Mouse (Mus musculus): ENCODE measurements around the gene Postn. TPM values are rescaled to one million over a fixed set of nuclear protein-coding genes. Genes with fewer than 3 reads are reported as not detected.

Gene Postn
- total and polyA plus RNA-seq, 2 experiments: 2.4 to 15.8 TPM

GRCm38 (mm10) chr3:54406567-54406966 lies 45.7 kb downstream of the Postn start:
- Histone ChIP-seq H3K4me3 (ENCODE audit: insufficient read depth, low read depth, low read length) (no peak overlapping the region), H3K9ac (ENCODE audit: low read depth, low read length) (no peak overlapping the region), H3K79me2 (ENCODE audit: control insufficient read depth, insufficient read depth, low read length) (no peaks in the 10 kb centered on the region), H3K4me1 (ENCODE audit: control insufficient read depth, insufficient read depth, low read length) (no peaks in the 10 kb centered on the region), H3K36me3 (ENCODE audit: control insufficient read depth, insufficient read depth, low read length) (no peaks in the 10 kb centered on the region), H3K27me3 (ENCODE audit: control insufficient read depth, insufficient read depth, low read length) (no peaks in the 10 kb centered on the region), H3K27ac (replicated peaks; ENCODE audit: insufficient read depth, low read depth, low read length) (no peak overlapping the region)
- DNase-seq (ENCODE audit: extremely low read depth, low read depth, low spot score): no peak
- WGBS: 48% methylated on average over 2 of the region's 2 CpGs
- TF ChIP-seq CTCF (IDR thresholded peaks at IDR 0.05; ENCODE audit: low read depth, low read length) (no peak), POLR2A (IDR thresholded peaks at IDR 0.05; ENCODE audit: extremely low read depth, insufficient read depth, low read length) (no peak)

DNA sequence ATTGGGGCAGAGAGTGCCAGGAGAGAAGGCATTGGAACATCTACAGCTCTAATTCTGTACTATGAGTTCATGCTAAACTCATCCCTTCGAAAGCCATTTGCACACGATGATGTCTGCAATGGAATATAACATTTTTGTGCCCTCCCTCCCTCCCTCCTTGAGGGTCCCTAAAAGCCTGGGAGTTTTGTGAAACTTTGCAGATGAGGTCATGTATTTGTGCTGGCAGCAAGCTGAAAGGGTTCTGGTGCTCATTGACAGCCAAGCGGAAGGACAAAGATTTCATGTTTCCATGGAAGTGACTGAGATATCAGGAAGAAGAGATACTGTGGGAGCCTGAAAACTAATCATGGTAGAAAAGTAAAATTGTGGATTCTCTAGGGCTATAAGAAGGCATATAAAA lies 50.1 kb downstream of the Postn start:
- no peak overlapping the region for H3K9ac ChIP-seq (ENCODE audit: low read depth, low read length)
- 81% methylated on average over 3 of the region's 3 CpGs for WGBS

GRCm38 (mm10) chr3:54412885-54413583 lies 52.1 kb downstream of the Postn start:
- 90% methylated on average over 7 of the region's 7 CpGs for WGBS
- no peaks in the 10 kb centered on the region for H3K27me3 ChIP-seq (ENCODE audit: control insufficient read depth, insufficient read depth, low read length)
- H3K27ac ChIP-seq (replicated peaks; ENCODE audit: insufficient read depth, low read depth, low read length): no peak overlapping the region
- DNase-seq (ENCODE audit: extremely low read depth, low read depth, low spot score): no peak
- H3K79me2 ChIP-seq (ENCODE audit: control insufficient read depth, insufficient read depth, low read length): no peaks in the 10 kb centered on the region
- no peak overlapping the region for H3K4me3 ChIP-seq (ENCODE audit: insufficient read depth, low read depth, low read length)
- H3K36me3 ChIP-seq (ENCODE audit: control insufficient read depth, insufficient read depth, low read length): no peaks in the 10 kb centered on the region
- no peak overlapping the region for H3K9ac ChIP-seq (ENCODE audit: low read depth, low read length)
- no peaks in the 10 kb centered on the region for H3K4me1 ChIP-seq (ENCODE audit: control insufficient read depth, insufficient read depth, low read length)
- TF ChIP-seq POLR2A (IDR thresholded peaks at IDR 0.05; ENCODE audit: extremely low read depth, insufficient read depth, low read length) (no peak), CTCF (IDR thresholded peaks at IDR 0.05; ENCODE audit: low read depth, low read length) (no peak)

More for the DNA sequence above, 50.1 kb downstream of the Postn start:
- Histone ChIP-seq H3K4me3 (ENCODE audit: insufficient read depth, low read depth, low read length) (no peak overlapping the region), H3K27me3 (ENCODE audit: control insufficient read depth, insufficient read depth, low read length) (no peaks in the 10 kb centered on the region), H3K4me1 (ENCODE audit: control insufficient read depth, insufficient read depth, low read length) (no peaks in the 10 kb centered on the region), H3K27ac (replicated peaks; ENCODE audit: insufficient read depth, low read depth, low read length) (no peak overlapping the region), H3K36me3 (ENCODE audit: control insufficient read depth, insufficient read depth, low read length) (no peaks in the 10 kb centered on the region), H3K79me2 (ENCODE audit: control insufficient read depth, insufficient read depth, low read length) (no peaks in the 10 kb centered on the region)
- peak; percentile 13 for DNase-seq (ENCODE audit: extremely low read depth, low read depth, low spot score)
- TF ChIP-seq POLR2A (IDR thresholded peaks at IDR 0.05; ENCODE audit: extremely low read depth, insufficient read depth, low read length) (no peak), CTCF (IDR thresholded peaks at IDR 0.05; ENCODE audit: low read depth, low read length) (no peak)

GRCm38 (mm10) chr3:54413584-54413897 lies 52.6 kb downstream of the Postn start:
- Histone ChIP-seq H3K36me3 (ENCODE audit: control insufficient read depth, insufficient read depth, low read length) (no peaks in the 10 kb centered on the region), H3K27ac (replicated peaks; ENCODE audit: insufficient read depth, low read depth, low read length) (no peak overlapping the region), H3K4me1 (ENCODE audit: control insufficient read depth, insufficient read depth, low read length) (no peaks in the 10 kb centered on the region), H3K79me2 (ENCODE audit: control insufficient read depth, insufficient read depth, low read length) (no peaks in the 10 kb centered on the region), H3K9ac (ENCODE audit: low read depth, low read length) (no peak overlapping the region), H3K4me3 (ENCODE audit: insufficient read depth, low read depth, low read length) (no peak overlapping the region), H3K27me3 (ENCODE audit: control insufficient read depth, insufficient read depth, low read length) (no peaks in the 10 kb centered on the region)
- whole genome bisulfite sequencing: 88% methylated on average over 1 of the region's 1 CpGs
- TF ChIP-seq POLR2A (IDR thresholded peaks at IDR 0.05; ENCODE audit: extremely low read depth, insufficient read depth, low read length) (no peak), CTCF (IDR thresholded peaks at IDR 0.05; ENCODE audit: low read depth, low read length) (no peak)
- DNase-seq (ENCODE audit: extremely low read depth, low read depth, low spot score): no peak

DNA sequence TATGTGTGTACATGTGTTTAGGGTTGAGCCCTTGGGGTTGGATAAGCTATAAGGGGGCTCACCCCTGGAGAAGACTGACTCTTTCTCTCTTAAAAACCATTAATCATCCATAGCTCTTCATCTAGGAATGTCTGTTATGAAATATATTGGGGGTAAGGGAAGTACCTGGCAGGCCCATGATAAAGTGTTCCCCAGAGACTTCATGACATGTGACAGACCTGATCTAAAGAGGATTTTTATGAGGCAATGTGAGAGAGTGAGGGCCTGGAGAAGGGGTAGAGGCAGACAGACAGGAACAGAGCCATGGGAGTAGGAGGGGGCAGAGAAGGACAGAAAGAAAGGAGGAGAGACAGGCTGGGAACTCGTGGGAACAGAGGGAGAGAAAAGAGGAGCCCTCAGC lies 53.5 kb downstream of the Postn start:
- TF ChIP-seq CTCF (IDR thresholded peaks at IDR 0.05; ENCODE audit: low read depth, low read length) (no peak), POLR2A (IDR thresholded peaks at IDR 0.05; ENCODE audit: extremely low read depth, insufficient read depth, low read length) (no peak)
- 70% methylated on average over 1 of the region's 1 CpGs for WGBS
- no peak for DNase-seq (ENCODE audit: extremely low read depth, low read depth, low spot score)
- no peak overlapping the region for H3K9ac ChIP-seq (ENCODE audit: low read depth, low read length)
- H3K4me3 ChIP-seq (ENCODE audit: insufficient read depth, low read depth, low read length): no peak overlapping the region
- H3K27ac ChIP-seq (replicated peaks; ENCODE audit: insufficient read depth, low read depth, low read length): no peak overlapping the region
- H3K27me3 ChIP-seq (ENCODE audit: control insufficient read depth, insufficient read depth, low read length): no peaks in the 10 kb centered on the region
- H3K4me1 ChIP-seq (ENCODE audit: control insufficient read depth, insufficient read depth, low read length): no peaks in the 10 kb centered on the region
- no peaks in the 10 kb centered on the region for H3K36me3 ChIP-seq (ENCODE audit: control insufficient read depth, insufficient read depth, low read length)
- H3K79me2 ChIP-seq (ENCODE audit: control insufficient read depth, insufficient read depth, low read length): no peaks in the 10 kb centered on the region

GRCm38 (mm10) chr3:54417833-54418386 lies 57.0 kb downstream of the Postn start:
- 65% methylated on average over 6 of the region's 6 CpGs for WGBS
- TF ChIP-seq CTCF (IDR thresholded peaks at IDR 0.05; ENCODE audit: low read depth, low read length) (no peak), POLR2A (IDR thresholded peaks at IDR 0.05; ENCODE audit: extremely low read depth, insufficient read depth, low read length) (no peak)
- Histone ChIP-seq H3K27me3 (ENCODE audit: control insufficient read depth, insufficient read depth, low read length) (no peaks in the 10 kb centered on the region), H3K27ac (replicated peaks; ENCODE audit: insufficient read depth, low read depth, low read length) (no peak overlapping the region), H3K4me3 (ENCODE audit: insufficient read depth, low read depth, low read length) (no peak overlapping the region), H3K36me3 (ENCODE audit: control insufficient read depth, insufficient read depth, low read length) (no peaks in the 10 kb centered on the region), H3K79me2 (ENCODE audit: control insufficient read depth, insufficient read depth, low read length) (no peaks in the 10 kb centered on the region), H3K9ac (ENCODE audit: low read depth, low read length) (no peak overlapping the region), H3K4me1 (ENCODE audit: control insufficient read depth, insufficient read depth, low read length) (peaks cover 2% of the 10 kb centered on the region; the same call in 1 of the 2 replicates)
- no peak for DNase-seq (ENCODE audit: extremely low read depth, low read depth, low spot score)

All from liver, adult 2 months (tissue).